Mouse (Mus musculus) hindbrain, embryonic 15.5 days (tissue): Measurements from ENCODE around the gene Map3k6. TPM values are rescaled to one million over a fixed set of nuclear protein-coding genes. Genes with fewer than 3 reads are reported as not detected.
A peak's percentile ranks its signal among the peaks of the same experiment; 100 is the strongest.

Experiments
- ATAC-seq: fragments of 200-750 bp; cut with Nextera tagmentation; 2 replicates; pipeline ENCODE4 v1.8.0; 2017; ENCODE audit warnings: low read depth, moderate number of reproducible peaks, moderate TSS enrichment; ENCODE audit not compliant: low FRiP score
- H3K27ac ChIP-seq: fragments of 300-500 bp; sonication (generic); replicated peaks from 2 replicates; pipeline ENCODE4 v1.5.1; 2015; ENCODE audit warnings: mild to moderate bottlenecking, inconsistent platforms
- H3K27me3 ChIP-seq: fragments of 300-500 bp; sonication (generic); 2 replicates; pipeline ENCODE4 v1.6.1; 2015; ENCODE audit warnings: control low read depth, inconsistent platforms
- H3K36me3 ChIP-seq: fragments of 300-500 bp; sonication (generic); 2 replicates; pipeline ENCODE4 v1.6.1; 2015; ENCODE audit warnings: control low read depth, inconsistent platforms
- H3K4me1 ChIP-seq: fragments of 300-500 bp; sonication (generic); replicated peaks from 2 replicates; pipeline ENCODE4 v1.6.1; 2015; ENCODE audit warnings: control low read depth, inconsistent platforms
- H3K4me2 ChIP-seq: fragments of 300-500 bp; sonication (generic); 2 replicates; pipeline ENCODE4 v1.6.1; 2015; ENCODE audit warnings: moderate library complexity, mild to moderate bottlenecking, inconsistent platforms
- H3K4me3 ChIP-seq: fragments of 300-500 bp; sonication (generic); 2 replicates; pipeline ENCODE4 v1.5.1; 2015; ENCODE audit warnings: mild to moderate bottlenecking, inconsistent platforms
- H3K9ac ChIP-seq: fragments of 300-500 bp; sonication (generic); 2 replicates; pipeline ENCODE4 v1.6.1; 2015; ENCODE audit warnings: inconsistent platforms
- H3K9me3 ChIP-seq: fragments of 300-500 bp; sonication (generic); 2 replicates; pipeline ENCODE4 v1.6.1; 2016; ENCODE audit warnings: control low read depth, inconsistent platforms
- WGBS: fragments of 180-500 bp; shearing (Covaris S2); methylation state at CpG from one replicate; pipeline ENCODE4 v1.1.7; 2015; 5-methylcytosine and 5-hydroxymethylcytosine counted together
- microRNA-seq: library from miRNA; unstranded; fragments of <30 nt; microRNA quantifications from one replicate; pipeline ENCODE4, GENCODE M21; 2016
- polyA plus RNA-seq: library from polyadenylated mRNA; unstranded; fragments of >200 nt; fragmentation: Nextera tagmentation; extraction: Ambion mirVana; gene quantifications from 2 replicates; pipeline ENCODE4 v1.2.1, GENCODE M21; 2015

Gene Map3k6
- polyA plus RNA-seq, 1 experiment from 2014 or later: 1.8 TPM

GRCm38 (mm10) chr4:133292901-133293843 is 52.6 kb downstream of the Map3k6 start:
- Histone ChIP-seq H3K4me1 (peaks cover 26% of the 10 kb centered on the region), H3K36me3 (peaks cover 20% of the 10 kb centered on the region), H3K27me3 (no peaks in the 10 kb centered on the region), H3K27ac (no peak overlapping the region; the same call in 1 of the 2 replicates), H3K9ac (no peak overlapping the region), H3K9me3 (no peaks in the 10 kb centered on the region), H3K4me2 (no peak overlapping the region), H3K4me3 (no peak overlapping the region)
- 12% methylated on average over 24 of the region's 24 CpGs for WGBS
- no peak for ATAC-seq

- no peak for ATAC-seq
- H3K9me3 ChIP-seq: no peaks in the 10 kb centered on the region
- H3K4me3 ChIP-seq: no peak overlapping the region
- no peak overlapping the region for H3K27ac ChIP-seq
- peaks cover 20% of the 10 kb centered on the region for H3K36me3 ChIP-seq
- peaks cover 35% of the 10 kb centered on the region for H3K4me1 ChIP-seq
- no peak overlapping the region for H3K4me2 ChIP-seq
- WGBS: 38% methylated on average over 11 of the region's 11 CpGs
- no peak overlapping the region for H3K9ac ChIP-seq
- no peaks in the 10 kb centered on the region for H3K27me3 ChIP-seq
Measured at GRCm38 (mm10) chr4:133294084-133294483, 53.5 kb downstream of the Map3k6 start.

GRCm38 (mm10) chr4:133297360-133297759 is 56.7 kb downstream of the Map3k6 start:
- H3K4me3 ChIP-seq: no peak overlapping the region
- no peak overlapping the region for H3K9ac ChIP-seq
- peaks cover 50% of the 10 kb centered on the region for H3K4me1 ChIP-seq
- H3K9me3 ChIP-seq: no peaks in the 10 kb centered on the region
- ATAC-seq: no peak
- no peak overlapping the region for H3K4me2 ChIP-seq
- H3K27ac ChIP-seq: peak overlapping the region; percentile 79; the same call in 1 of the 2 replicates
- H3K36me3 ChIP-seq: peaks cover 27% of the 10 kb centered on the region
- H3K27me3 ChIP-seq: no peaks in the 10 kb centered on the region
- 69% methylated on average over 10 of the region's 10 CpGs for WGBS

GRCm38 (mm10) chr4:133297801-133298238 is 57.2 kb downstream of the Map3k6 start:
- Histone ChIP-seq H3K27me3 (no peaks in the 10 kb centered on the region), H3K9ac (peak overlapping the region; percentile 13; the same call in 1 of the 2 replicates), H3K4me2 (no peak overlapping the region), H3K9me3 (no peaks in the 10 kb centered on the region), H3K27ac (peak overlapping the region; percentile 79), H3K4me1 (peaks cover 46% of the 10 kb centered on the region), H3K36me3 (peaks cover 27% of the 10 kb centered on the region), H3K4me3 (no peak overlapping the region)
- WGBS: 3% methylated on average over 5 of the region's 5 CpGs
- ATAC-seq: peak; percentile 83

- 27% methylated on average over 12 of the region's 12 CpGs for WGBS
- no peak overlapping the region for H3K4me3 ChIP-seq
- H3K4me1 ChIP-seq: peaks cover 37% of the 10 kb centered on the region
- peak; percentile 35 for ATAC-seq
- H3K9me3 ChIP-seq: no peaks in the 10 kb centered on the region
- peaks cover 31% of the 10 kb centered on the region for H3K36me3 ChIP-seq
- H3K27ac ChIP-seq: peak overlapping the region; percentile 79
- H3K27me3 ChIP-seq: no peaks in the 10 kb centered on the region
- no peak overlapping the region for H3K9ac ChIP-seq
- H3K4me2 ChIP-seq: no peak overlapping the region
Measured at GRCm38 (mm10) chr4:133298516-133299365, 58.1 kb downstream of the Map3k6 start.

GRCm38 (mm10) chr4:133299701-133300100 is 59.1 kb downstream of the Map3k6 start:
- Histone ChIP-seq H3K36me3 (peaks cover 34% of the 10 kb centered on the region), H3K4me1 (peaks cover 35% of the 10 kb centered on the region), H3K27ac (peak overlapping the region; percentile 79), H3K27me3 (no peaks in the 10 kb centered on the region), H3K4me3 (no peak overlapping the region), H3K4me2 (no peak overlapping the region), H3K9ac (no peak overlapping the region), H3K9me3 (no peaks in the 10 kb centered on the region)
- ATAC-seq: peak; percentile 13; the same call in 1 of the 2 replicates
- WGBS: 57% methylated on average over 5 of the region's 5 CpGs

- H3K4me1 ChIP-seq: peaks cover 35% of the 10 kb centered on the region
- no peaks in the 10 kb centered on the region for H3K9me3 ChIP-seq
- H3K4me3 ChIP-seq: no peak overlapping the region
- H3K27ac ChIP-seq: peak overlapping the region; percentile 79
- no peaks in the 10 kb centered on the region for H3K27me3 ChIP-seq
- H3K4me2 ChIP-seq: no peak overlapping the region
- H3K36me3 ChIP-seq: peaks cover 35% of the 10 kb centered on the region
- ATAC-seq: no peak
- WGBS: 71% methylated on average over 11 of the region's 11 CpGs
- no peak overlapping the region for H3K9ac ChIP-seq
Measured at GRCm38 (mm10) chr4:133300421-133300820, 59.8 kb downstream of the Map3k6 start.

GRCm38 (mm10) chr4:133301802-133302201 is 61.2 kb downstream of the Map3k6 start:
- Histone ChIP-seq H3K9ac (no peak overlapping the region), H3K36me3 (peaks cover 30% of the 10 kb centered on the region; the same call in 1 of the 2 replicates), H3K4me1 (peaks cover 35% of the 10 kb centered on the region)

More at GRCm38 (mm10) chr4:133301802-133302201, 61.2 kb downstream of the Map3k6 start:
- H3K4me2 ChIP-seq: no peak overlapping the region
- WGBS: 23% methylated on average over 4 of the region's 4 CpGs
- no peaks in the 10 kb centered on the region for H3K27me3 ChIP-seq
- H3K27ac ChIP-seq: no peak overlapping the region
- H3K4me3 ChIP-seq: no peak overlapping the region
- H3K9me3 ChIP-seq: no peaks in the 10 kb centered on the region
- ATAC-seq: no peak

Small RNA genes within 50 kb of the gene (microRNA-seq; reads per million reads assigned to microRNA genes)
- not detected for gene Mir7017

Other genes with a start within 250 kb of the Map3k6 start
- 11.8 and 13.9 TPM in 2 replicates for gene Ahdc1, start 229.6 kb upstream of the Map3k6 start, polyA plus RNA-seq
- 30.3 and 31.1 TPM in 2 replicates for gene Wasf2, start 110.3 kb upstream of the Map3k6 start, polyA plus RNA-seq
- 3.0 and 4.5 TPM in 2 replicates for gene Cd164l2, start 28.7 kb upstream of the Map3k6 start, polyA plus RNA-seq
- gene Gpr3, start 28.3 kb upstream of the Map3k6 start, polyA plus RNA-seq: 1.6 and 2.7 TPM in 2 replicates
- gene Sytl1, start 22.3 kb downstream of the Map3k6 start, polyA plus RNA-seq: 0.32 and 0.35 TPM in 2 replicates
- gene Tmem222, start 37.0 kb downstream of the Map3k6 start, polyA plus RNA-seq: 109 and 121 TPM in 2 replicates
- gene Wdtc1, start 112.7 kb downstream of the Map3k6 start, polyA plus RNA-seq: 22.7 and 24.0 TPM in 2 replicates
- gene Slc9a1, start 128.9 kb downstream of the Map3k6 start, polyA plus RNA-seq: 8.1 and 10.1 TPM in 2 replicates
- gene Tent5b, start 239.3 kb downstream of the Map3k6 start, polyA plus RNA-seq: 0.49 and 0.58 TPM in 2 replicates